Mouse (Mus musculus) erythroid progenitor cell, adult 5-6 weeks (primary cell): Measurements from ENCODE around the gene Olfr474. TPM values are rescaled to one million over a fixed set of nuclear protein-coding genes. Genes with fewer than 3 reads are reported as not detected.
"Not testable (repeated sequence)": the region's sequence is repeated elsewhere in the genome, so short reads cannot be mapped to it uniquely, and the experiment has no call there.

Experiments used
- ATAC-seq: replicated peaks from 2 replicates; pipeline ENCODE4 v1.8.0; 2016; ENCODE audit warnings: moderate number of reproducible peaks, mild to moderate bottlenecking, moderate TSS enrichment, inconsistent platforms; ENCODE audit not compliant: poor library complexity, low FRiP score, severe bottlenecking
- total RNA-seq, 2 experiments: library from RNA; stranded (forward) in 1 of 2; stranded (reverse) in 1 of 2; fragments of 150-400 nt in 1 of 2; fragments of 186-747, 209-891 nt in 1 of 2; gene quantifications; 2 replicates each; pipeline versions ENCODE4 v1.2.3 to v1.2.4; 2015 to 2017; ENCODE audit warnings: low replicate concordance in 2 of 2

Olfr474 gene
- total RNA-seq (2015; ENCODE audit: low replicate concordance) (not detected in 2 replicates), total RNA-seq (2017; ENCODE audit: low replicate concordance) (not detected in 2 replicates)

DNA sequence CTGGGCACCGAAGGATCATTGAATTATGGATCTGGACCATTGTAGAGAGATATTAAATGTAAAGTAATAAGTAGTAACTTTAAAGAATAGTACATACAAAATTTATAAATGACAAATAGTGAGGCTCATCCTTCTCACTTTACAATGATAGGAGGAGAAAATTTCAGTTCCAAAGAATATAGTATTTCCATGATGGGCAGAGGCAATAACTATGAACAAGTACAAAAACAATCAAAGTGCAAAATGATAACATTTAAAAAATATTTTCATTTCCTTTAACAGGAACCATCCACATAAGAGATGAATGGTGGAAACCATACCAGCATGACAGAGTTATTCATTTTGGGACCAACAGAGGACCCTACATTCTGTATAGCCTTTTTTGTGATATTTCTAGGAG, at the start of gene Olfr474:
Gene Olfr474, plus strand, starts transcription at position 301 of the 400 bp plus-strand sequence.
- ATAC-seq, result no peak

DNA sequence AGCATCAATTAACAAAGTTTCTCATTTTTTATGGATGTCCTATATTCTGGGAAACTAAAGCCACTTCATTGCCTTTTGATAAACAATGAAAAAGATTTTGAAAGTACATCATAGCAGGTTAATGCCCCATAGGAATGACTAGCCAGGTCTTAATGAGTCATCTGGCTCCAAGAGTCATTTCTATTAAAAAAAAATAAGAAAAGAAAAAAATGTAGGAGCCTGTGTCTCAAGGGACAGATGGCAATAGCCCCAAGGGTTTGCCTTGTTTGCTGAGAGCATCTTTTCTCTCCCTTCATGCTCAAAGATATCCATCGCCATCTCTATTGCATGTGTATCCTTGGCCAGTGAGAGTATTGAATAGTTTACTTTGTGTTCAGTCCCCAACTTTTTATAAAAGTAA, 24.3 kb upstream of the Olfr474 start, which contains the start of gene Olfr473:
Gene Olfr473, plus strand, starts transcription at position 301 of the 400 bp plus-strand sequence.
- ATAC-seq, result no peak

DNA sequence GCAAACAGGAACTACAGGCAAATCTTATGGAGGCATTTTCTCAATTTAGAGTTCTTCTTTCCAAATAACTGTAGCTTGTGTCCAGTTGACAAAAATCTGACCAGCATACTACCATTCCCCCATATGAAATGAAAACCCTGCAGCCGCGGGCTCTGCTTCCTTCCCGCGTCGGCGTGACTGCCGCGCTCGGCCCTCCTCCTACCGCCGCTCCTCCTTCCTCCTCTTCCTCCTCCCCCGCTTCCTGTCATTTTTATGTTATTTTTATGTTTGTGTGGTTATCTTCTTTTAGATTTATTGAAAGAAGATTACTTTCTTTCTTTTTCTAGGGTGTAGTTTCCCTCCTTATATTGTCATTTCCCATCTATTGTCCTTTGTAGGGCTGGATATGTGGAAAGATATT, 1.9 kb upstream of the Olfr474 start:
- ATAC-seq, result not testable (repeated sequence)

DNA sequence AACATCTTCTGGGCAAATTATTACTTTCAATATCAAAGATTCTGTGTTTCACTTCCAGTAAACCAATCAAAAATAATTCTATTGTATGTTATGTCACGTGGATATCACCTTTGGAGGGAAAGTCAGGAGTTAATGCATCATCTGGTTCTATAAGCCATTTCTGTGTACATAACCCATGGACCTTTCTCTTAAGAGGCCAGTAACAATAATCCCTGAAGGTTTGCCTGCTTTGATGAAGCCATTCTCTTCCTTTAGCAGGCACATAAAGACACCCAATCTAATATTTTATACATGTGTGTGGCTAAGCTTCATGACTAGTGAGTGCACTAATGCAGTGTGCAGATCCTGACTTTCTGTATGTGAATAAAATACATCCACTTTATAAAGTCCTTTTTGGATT, 10.1 kb downstream of the Olfr474 start, which contains the start of gene Olfr476:
Gene Olfr476, plus strand, starts transcription at position 301 of the 400 bp plus-strand sequence.
- no peak for ATAC-seq

DNA sequence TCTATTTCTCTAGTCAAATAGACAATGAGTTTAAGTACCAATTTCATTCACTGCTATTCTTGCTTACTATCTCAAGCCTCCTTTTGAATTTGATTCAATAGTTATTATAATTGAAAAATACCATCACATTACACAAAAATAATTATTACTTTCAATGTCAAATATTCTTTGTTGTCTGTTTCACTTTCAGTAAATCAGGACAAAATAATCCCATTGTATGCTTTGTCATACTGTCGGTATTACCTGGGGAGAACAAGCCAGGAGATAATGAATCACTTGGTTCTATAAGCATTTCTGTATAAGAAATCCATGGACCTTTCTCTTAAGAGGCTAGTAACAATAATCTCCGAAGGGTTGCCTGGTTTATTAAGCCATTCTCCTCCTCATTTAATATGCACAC, 31.9 kb downstream of the Olfr474 start, which contains the start of gene Olfr477:
Gene Olfr477, plus strand, starts transcription at position 301 of the 400 bp plus-strand sequence.
- no peak for ATAC-seq

Other genes starting within 250 kb of the Olfr474 start
- not detected in 2 replicates for gene Cyb5r2, start 196.6 kb upstream of the Olfr474 start, total RNA-seq (2015; ENCODE audit: low replicate concordance)
- not detected in 2 replicates for gene Cyb5r2, start 196.6 kb upstream of the Olfr474 start, total RNA-seq (2017; ENCODE audit: low replicate concordance)
- not detected in 2 replicates for gene Ovch2, start 153.4 kb upstream of the Olfr474 start, total RNA-seq (2015; ENCODE audit: low replicate concordance)
- not detected in 2 replicates for gene Ovch2, start 153.4 kb upstream of the Olfr474 start, total RNA-seq (2017; ENCODE audit: low replicate concordance)
- gene Olfr467, start 142.4 kb upstream of the Olfr474 start, total RNA-seq (2015; ENCODE audit: low replicate concordance), result not detected in 2 replicates
- not detected in 2 replicates for gene Olfr467, start 142.4 kb upstream of the Olfr474 start, total RNA-seq (2017; ENCODE audit: low replicate concordance)
- gene Olfr469, start 129.1 kb upstream of the Olfr474 start, total RNA-seq (2015; ENCODE audit: low replicate concordance), result not detected in 2 replicates
- gene Olfr469, start 129.1 kb upstream of the Olfr474 start, total RNA-seq (2017; ENCODE audit: low replicate concordance), result not detected in 2 replicates
- gene Olfr470, start 107.2 kb upstream of the Olfr474 start, total RNA-seq (2015; ENCODE audit: low replicate concordance), result not detected in 2 replicates
- gene Olfr470, start 107.2 kb upstream of the Olfr474 start, total RNA-seq (2017; ENCODE audit: low replicate concordance), result not detected in 2 replicates
- gene Olfr472, start 56.7 kb upstream of the Olfr474 start, total RNA-seq (2015; ENCODE audit: low replicate concordance), result not detected in 2 replicates
- not detected in 2 replicates for gene Olfr472, start 56.7 kb upstream of the Olfr474 start, total RNA-seq (2017; ENCODE audit: low replicate concordance)
- not detected in 2 replicates for gene Olfr473, start 24.2 kb upstream of the Olfr474 start, total RNA-seq (2015; ENCODE audit: low replicate concordance)
- not detected in 2 replicates for gene Olfr473, start 24.2 kb upstream of the Olfr474 start, total RNA-seq (2017; ENCODE audit: low replicate concordance)
- not detected in 2 replicates for gene Olfr476, start 10.2 kb downstream of the Olfr474 start, total RNA-seq (2015; ENCODE audit: low replicate concordance)
- gene Olfr476, start 10.2 kb downstream of the Olfr474 start, total RNA-seq (2017; ENCODE audit: low replicate concordance), result not detected in 2 replicates
- not detected in 2 replicates for gene Olfr477, start 32.0 kb downstream of the Olfr474 start, total RNA-seq (2015; ENCODE audit: low replicate concordance)
- gene Olfr477, start 32.0 kb downstream of the Olfr474 start, total RNA-seq (2017; ENCODE audit: low replicate concordance), result not detected in 2 replicates
- gene Olfr478, start 79.3 kb downstream of the Olfr474 start, total RNA-seq (2015; ENCODE audit: low replicate concordance), result not detected in 2 replicates
- gene Olfr478, start 79.3 kb downstream of the Olfr474 start, total RNA-seq (2017; ENCODE audit: low replicate concordance), result not detected in 2 replicates
- not detected in 2 replicates for gene Olfr479, start 96.0 kb downstream of the Olfr474 start, total RNA-seq (2015; ENCODE audit: low replicate concordance)
- not detected in 2 replicates for gene Olfr479, start 96.0 kb downstream of the Olfr474 start, total RNA-seq (2017; ENCODE audit: low replicate concordance)
- gene Olfr480, start 112.7 kb downstream of the Olfr474 start, total RNA-seq (2015; ENCODE audit: low replicate concordance), result not detected in 2 replicates
- gene Olfr480, start 112.7 kb downstream of the Olfr474 start, total RNA-seq (2017; ENCODE audit: low replicate concordance), result not detected in 2 replicates
- gene Olfr481, start 125.2 kb downstream of the Olfr474 start, total RNA-seq (2015; ENCODE audit: low replicate concordance), result not detected in 2 replicates
- gene Olfr481, start 125.2 kb downstream of the Olfr474 start, total RNA-seq (2017; ENCODE audit: low replicate concordance), result not detected in 2 replicates
- not detected in 2 replicates for gene Olfr482, start 142.9 kb downstream of the Olfr474 start, total RNA-seq (2015; ENCODE audit: low replicate concordance)
- not detected in 2 replicates for gene Olfr482, start 142.9 kb downstream of the Olfr474 start, total RNA-seq (2017; ENCODE audit: low replicate concordance)
- gene Olfr483, start 146.2 kb downstream of the Olfr474 start, total RNA-seq (2015; ENCODE audit: low replicate concordance), result not detected in 2 replicates
- not detected in 2 replicates for gene Olfr483, start 146.2 kb downstream of the Olfr474 start, total RNA-seq (2017; ENCODE audit: low replicate concordance)
- not detected in 2 replicates for gene Olfr484, start 172.8 kb downstream of the Olfr474 start, total RNA-seq (2015; ENCODE audit: low replicate concordance)
- not detected in 2 replicates for gene Olfr484, start 172.8 kb downstream of the Olfr474 start, total RNA-seq (2017; ENCODE audit: low replicate concordance)
- not detected in 2 replicates for gene Olfr485, start 205.2 kb downstream of the Olfr474 start, total RNA-seq (2015; ENCODE audit: low replicate concordance)
- gene Olfr485, start 205.2 kb downstream of the Olfr474 start, total RNA-seq (2017; ENCODE audit: low replicate concordance), result not detected in 2 replicates
- not detected in 2 replicates for gene Olfr486, start 218.1 kb downstream of the Olfr474 start, total RNA-seq (2015; ENCODE audit: low replicate concordance)
- not detected in 2 replicates for gene Olfr486, start 218.1 kb downstream of the Olfr474 start, total RNA-seq (2017; ENCODE audit: low replicate concordance)